Mouse (Mus musculus) MEL (cell line): ENCODE measurements at regions not wholly inside any gene's neighbourhood (a gene's known extent, or its start where the extent isn't known, plus 50 kb on each side); places are given as distances from the start of the nearest gene placed in this dataset.

Experiments
- DNase-seq: peaks from one replicate; pipeline ENCODE4 v3.0.0; 2011; ENCODE audit warnings: low read depth, low spot score
- H3K27ac ChIP-seq: 2 replicates; pipeline ENCODE4 v1.5.1; 2012; ENCODE audit warnings: low read depth, mild to moderate bottlenecking, control low read depth, low read length, moderate library complexity; ENCODE audit not compliant: control insufficient read depth
- H3K27me3 ChIP-seq, 2 experiments: fragments of 150-350 bp in 1 of 2; sonication (generic) in 1 of 2; 2 replicates each; pipeline ENCODE4 v1.6.1; 2012; ENCODE audit warnings: low read length in 2 of 2, mild to moderate bottlenecking in 2 of 2, improper control_type of control experiment in 1 of 2, moderate library complexity in 1 of 2; ENCODE audit not compliant: insufficient read depth in 2 of 2, control insufficient read depth in 1 of 2
- H3K36me3 ChIP-seq, 2 experiments: 2 replicates each; pipeline ENCODE4 v1.6.1; 2012 to 2014; ENCODE audit warnings: low read length in 2 of 2, improper control_type of control experiment in 1 of 2, inconsistent platforms in 1 of 2, mild to moderate bottlenecking in 1 of 2; ENCODE audit not compliant: insufficient read depth in 2 of 2, control insufficient read depth in 1 of 2
- H3K4me1 ChIP-seq, 2 experiments: fragments of 150-350 bp in 1 of 2; sonication (generic) in 1 of 2; 2 replicates each; pipeline ENCODE4 v1.6.1; 2012; ENCODE audit warnings: low read length in 2 of 2, improper control_type of control experiment in 1 of 2, mild to moderate bottlenecking in 1 of 2; ENCODE audit not compliant: insufficient read depth in 2 of 2, control insufficient read depth in 1 of 2
- H3K4me3 ChIP-seq, 2 experiments: fragments of 150-350 bp in 1 of 2; sonication (generic) in 1 of 2; 2 replicates each; pipeline ENCODE4 v1.5.1; 2012; ENCODE audit warnings: low read depth in 2 of 2, low read length in 2 of 2, mild to moderate bottlenecking in 2 of 2, moderate library complexity in 2 of 2, control low read depth in 1 of 2, improper control_type of control experiment in 1 of 2; ENCODE audit not compliant: control insufficient read depth in 1 of 2, insufficient read depth in 1 of 2
- H3K79me2 ChIP-seq: 2 replicates; pipeline ENCODE4 v1.6.1; 2012; ENCODE audit warnings: mild to moderate bottlenecking, low read length, moderate library complexity; ENCODE audit not compliant: control insufficient read depth, poor library complexity, insufficient read depth
- H3K9ac ChIP-seq: 2 replicates; pipeline ENCODE4 v1.6.1; 2012; ENCODE audit warnings: low read depth, mild to moderate bottlenecking, control low read depth, low read length, moderate library complexity; ENCODE audit not compliant: control insufficient read depth, poor library complexity, severe bottlenecking
- H3K9me3 ChIP-seq: fragments of 150-350 bp; sonication (generic); replicated peaks from 2 replicates; pipeline ENCODE4 v1.6.1; 2012; ENCODE audit warnings: mild to moderate bottlenecking, low read length, improper control_type of control experiment, moderate library complexity; ENCODE audit not compliant: insufficient read depth
- CHD2 ChIP-seq: IDR thresholded peaks from 2 replicates; pipeline ENCODE4 v1.6.1; 2011; ENCODE audit warnings: low read length, improper control_type of control experiment
- CTCF ChIP-seq, 3 experiments: IDR thresholded peaks in 2 of 3; conservative IDR thresholded peaks in 1 of 3; 2 replicates each; pipeline ENCODE4 v1.5.1; 2011 to 2012; ENCODE audit warnings: low read length in 3 of 3, low read depth in 2 of 3, mild to moderate bottlenecking in 2 of 3, improper control_type of control experiment in 1 of 3, inconsistent platforms in 1 of 3, mixed read lengths in 1 of 3, moderate library complexity in 1 of 3; ENCODE audit not compliant: control insufficient read depth in 1 of 3, insufficient read depth in 1 of 3, poor library complexity in 1 of 3, severe bottlenecking in 1 of 3
- E2F4 ChIP-seq: IDR thresholded peaks from 2 replicates; pipeline ENCODE4 v1.6.1; 2011; ENCODE audit warnings: low read depth, low read length, improper control_type of control experiment, borderline replicate concordance
- ELF1 ChIP-seq: IDR thresholded peaks from 2 replicates; pipeline ENCODE4 v1.6.1; 2014; ENCODE audit warnings: low read depth, mild to moderate bottlenecking, inconsistent platforms, low read length, improper control_type of control experiment, moderate library complexity
- EP300 ChIP-seq, 2 experiments: IDR thresholded peaks; 2 replicates each; pipeline ENCODE4 v1.6.1; 2011; ENCODE audit warnings: improper control_type of control experiment in 2 of 2, low read length in 2 of 2, low read depth in 1 of 2, mild to moderate bottlenecking in 1 of 2
- ETS1 ChIP-seq: IDR thresholded peaks from 2 replicates; pipeline ENCODE4 v1.6.1; 2012; ENCODE audit warnings: low read depth, mild to moderate bottlenecking, inconsistent platforms, low read length, improper control_type of control experiment, moderate library complexity
- GABPA ChIP-seq: IDR thresholded peaks from 2 replicates; pipeline ENCODE4 v1.6.1; 2012; ENCODE audit warnings: low read depth, mild to moderate bottlenecking, inconsistent platforms, low read length, improper control_type of control experiment, moderate library complexity
- JUND ChIP-seq: IDR thresholded peaks from 2 replicates; pipeline ENCODE4 v1.6.1; 2011; ENCODE audit warnings: low read depth, mild to moderate bottlenecking, improper control_type of control experiment, low read length
- KAT2A ChIP-seq: conservative IDR thresholded peaks from 2 replicates; pipeline ENCODE4 v1.6.1; 2012; ENCODE audit warnings: low read depth, low read length, improper control_type of control experiment, inconsistent platforms
- MAX ChIP-seq: IDR thresholded peaks from 2 replicates; pipeline ENCODE4 v1.6.1; 2011; ENCODE audit warnings: low read length, improper control_type of control experiment
- MXI1 ChIP-seq: IDR thresholded peaks from 2 replicates; pipeline ENCODE4 v1.6.1; 2011; ENCODE audit warnings: mild to moderate bottlenecking, low read depth, low read length, improper control_type of control experiment
- MYB ChIP-seq: IDR thresholded peaks from 2 replicates; pipeline ENCODE4 v1.6.1; 2011; ENCODE audit warnings: mild to moderate bottlenecking, low read depth, low read length, improper control_type of control experiment
- POLR2AphosphoS2 ChIP-seq: IDR thresholded peaks from 2 replicates; pipeline ENCODE4 v1.6.1; 2011; ENCODE audit warnings: low read length, improper control_type of control experiment
- POLR2AphosphoS5 ChIP-seq: IDR thresholded peaks from 2 replicates; pipeline ENCODE4 v1.6.1; 2012; ENCODE audit warnings: low read depth, borderline replicate concordance, mild to moderate bottlenecking, inconsistent platforms, low read length, moderate library complexity, mixed read lengths
- RAD21 ChIP-seq: IDR thresholded peaks from 2 replicates; pipeline ENCODE4 v1.6.1; 2011; ENCODE audit warnings: mild to moderate bottlenecking, low read depth, low read length, improper control_type of control experiment
- SIN3A ChIP-seq: IDR thresholded peaks from 2 replicates; pipeline ENCODE4 v1.6.1; 2012; ENCODE audit warnings: low read length, improper control_type of control experiment, inconsistent platforms
- UBTF ChIP-seq: IDR thresholded peaks from 2 replicates; pipeline ENCODE4 v1.6.1; 2012; ENCODE audit warnings: low read depth, mild to moderate bottlenecking, inconsistent platforms, low read length, improper control_type of control experiment, moderate library complexity, borderline replicate concordance; ENCODE audit not compliant: insufficient read depth
- ZMIZ1 ChIP-seq: IDR thresholded peaks from 2 replicates; pipeline ENCODE4 v1.6.1; 2012; ENCODE audit warnings: low read depth, mild to moderate bottlenecking, inconsistent platforms, low read length, improper control_type of control experiment, moderate library complexity
- ZNF384 ChIP-seq: IDR thresholded peaks from 2 replicates; pipeline ENCODE4 v1.6.1; 2012; ENCODE audit warnings: low read depth, mild to moderate bottlenecking, inconsistent platforms, low read length, improper control_type of control experiment

DNA sequence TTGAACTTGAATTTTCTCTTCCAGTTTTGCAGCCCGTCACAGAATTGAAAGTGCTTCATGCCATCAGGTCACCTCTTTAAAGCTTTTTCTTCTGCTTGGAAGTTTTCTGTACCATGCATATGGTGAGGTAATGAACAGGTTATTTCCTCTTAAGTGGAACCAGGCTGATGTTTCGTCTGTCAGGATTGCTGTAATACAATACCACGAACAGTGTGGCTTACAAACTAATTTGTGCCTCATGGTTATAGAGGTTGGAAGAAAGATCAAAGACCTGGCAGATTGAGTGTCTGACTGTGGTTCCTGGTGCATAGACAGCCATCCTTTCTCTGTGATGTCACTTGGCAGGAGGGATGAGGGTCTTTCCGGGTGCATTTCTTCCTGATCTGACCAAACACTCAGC lies 225.6 kb downstream of the Nucb2 start:
- no peak overlapping the region for H3K4me3 ChIP-seq
- TF ChIP-seq EP300 (IDR thresholded peaks at IDR 0.05; ENCODE audit: low read depth in 1 of 2, low read length in 2 of 2) (no peak), MYB (no peak), KAT2A (no peak), CTCF (IDR thresholded peaks at IDR 0.05 in 2 of 3, conservative IDR thresholded peaks at IDR 0.05 in 1 of 3; ENCODE audit: control insufficient read depth in 1 of 3, insufficient read depth in 1 of 3, low read depth in 2 of 3, low read length in 3 of 3, poor library complexity in 1 of 3, severe bottlenecking in 1 of 3) (no peak), ETS1 (no peak), MAX (no peak), SIN3A (no peak), POLR2AphosphoS5 (no peak), POLR2AphosphoS2 (no peak), CHD2 (no peak), GABPA (no peak)
- no peak overlapping the region for H3K27ac ChIP-seq
- no peaks in the 10 kb centered on the region for H3K9me3 ChIP-seq
- no peaks in the 10 kb centered on the region for H3K4me1 ChIP-seq
- DNase-seq = no peak
- no peak overlapping the region for H3K9ac ChIP-seq
- H3K36me3 ChIP-seq = no peaks in the 10 kb centered on the region
- no peaks in the 10 kb centered on the region for H3K27me3 ChIP-seq
- H3K79me2 ChIP-seq = no peaks in the 10 kb centered on the region

- H3K4me3 ChIP-seq = no peak overlapping the region
- H3K9ac ChIP-seq = no peak overlapping the region
- no peaks in the 10 kb centered on the region for H3K36me3 ChIP-seq
- no peaks in the 10 kb centered on the region for H3K9me3 ChIP-seq
- DNase-seq = no peak
- H3K79me2 ChIP-seq = no peaks in the 10 kb centered on the region
- no peaks in the 10 kb centered on the region for H3K4me1 ChIP-seq
- TF ChIP-seq KAT2A (no peak), ZMIZ1 (no peak), UBTF (no peak), ELF1 (no peak), E2F4 (no peak), EP300 (IDR thresholded peaks at IDR 0.05; ENCODE audit: low read depth in 1 of 2, low read length in 2 of 2) (no peak), MYB (no peak), MXI1 (no peak), ZNF384 (no peak), ETS1 (no peak), JUND (no peak), GABPA (no peak), RAD21 (no peak), MAX (no peak), POLR2AphosphoS2 (no peak)
- H3K27ac ChIP-seq = no peak overlapping the region
- H3K27me3 ChIP-seq = no peaks in the 10 kb centered on the region
Observed at GRCm38 (mm10) chr7:116735676-116736075, 231.5 kb downstream of the Nucb2 start.
